Mouse (Mus musculus) MEL (cell line): ENCODE results near the gene Cpa4.

Source experiments
- CTCF ChIP-seq, 3 experiments: IDR thresholded peaks in 2 of 3; conservative IDR thresholded peaks in 1 of 3; 2 replicates each; pipeline ENCODE4 v1.5.1; 2011 to 2012; ENCODE audit warnings: low read length in 3 of 3, low read depth in 2 of 3, mild to moderate bottlenecking in 2 of 3, improper control_type of control experiment in 1 of 3, inconsistent platforms in 1 of 3, mixed read lengths in 1 of 3, moderate library complexity in 1 of 3; ENCODE audit not compliant: control insufficient read depth in 1 of 3, insufficient read depth in 1 of 3, poor library complexity in 1 of 3, severe bottlenecking in 1 of 3
- E2F4 ChIP-seq: IDR thresholded peaks from 2 replicates; pipeline ENCODE4 v1.6.1; 2011; ENCODE audit warnings: low read depth, low read length, improper control_type of control experiment, borderline replicate concordance
- KAT2A ChIP-seq: conservative IDR thresholded peaks from 2 replicates; pipeline ENCODE4 v1.6.1; 2012; ENCODE audit warnings: low read depth, low read length, improper control_type of control experiment, inconsistent platforms
- POLR2A ChIP-seq, 2 experiments: IDR thresholded peaks; 2 replicates each; pipeline ENCODE4 v1.6.1; 2011 to 2012; ENCODE audit warnings: low read length in 2 of 2, mild to moderate bottlenecking in 2 of 2, control low read depth in 1 of 2, improper control_type of control experiment in 1 of 2, low read depth in 1 of 2, moderate library complexity in 1 of 2; ENCODE audit not compliant: control insufficient read depth in 1 of 2, insufficient read depth in 1 of 2, poor library complexity in 1 of 2

DNA sequence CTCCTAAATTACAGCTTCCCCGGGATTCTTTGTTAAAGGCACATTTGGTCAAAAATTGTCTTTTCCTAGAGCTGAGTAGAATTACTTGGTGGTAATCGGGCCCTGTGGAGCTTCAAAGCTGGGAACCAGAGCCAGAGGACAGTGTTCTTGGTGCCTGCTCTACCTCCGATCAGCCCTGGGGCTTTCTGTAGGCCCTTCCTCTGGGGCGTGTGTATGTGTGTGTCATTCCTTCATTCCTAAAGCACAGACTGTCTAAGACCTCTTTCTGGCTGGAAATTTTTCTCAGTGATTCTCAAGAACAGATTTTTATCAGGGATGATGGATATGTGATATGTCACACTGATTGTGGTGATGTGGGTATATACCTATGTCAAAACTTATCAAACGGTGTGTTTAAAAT is 29.4 kb upstream of the Cpa4 start:
- TF ChIP-seq KAT2A (no peak), POLR2A (IDR thresholded peaks at IDR 0.05; ENCODE audit: control insufficient read depth in 1 of 2, insufficient read depth in 1 of 2, low read depth in 1 of 2, low read length in 2 of 2, poor library complexity in 1 of 2) (no peak), CTCF (IDR thresholded peaks at IDR 0.05 in 2 of 3, conservative IDR thresholded peaks at IDR 0.05 in 1 of 3; ENCODE audit: control insufficient read depth in 1 of 3, insufficient read depth in 1 of 3, low read depth in 2 of 3, low read length in 3 of 3, poor library complexity in 1 of 3, severe bottlenecking in 1 of 3) (no peak), E2F4 (no peak)
